Mouse (Mus musculus): ENCODE results near the gene Trabd2b.

DNA sequence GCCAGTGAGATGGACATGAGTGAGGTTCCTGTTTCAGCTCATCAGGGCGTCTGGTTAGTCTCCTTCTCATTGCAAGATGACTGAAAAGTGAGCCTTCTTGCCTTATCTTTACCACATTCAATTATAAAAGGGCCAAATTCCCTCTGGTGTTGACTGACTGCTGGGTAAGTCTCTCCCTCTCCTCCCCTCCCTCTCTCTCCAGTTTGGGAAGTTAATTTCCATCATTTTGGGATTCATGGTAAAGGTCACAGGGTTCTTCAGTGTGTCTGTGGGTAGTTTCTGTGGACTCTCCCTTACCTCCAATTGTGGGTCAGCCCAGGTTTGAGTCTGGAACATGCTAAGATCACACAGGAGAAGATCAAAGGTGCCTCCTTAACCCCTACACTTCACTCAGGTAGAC is 28.2 kb downstream of the Trabd2b start:
- no peak for TF ChIP-seq CTCF (IDR thresholded peaks at IDR 0.05; ENCODE audit: low read depth, low read length)
- no peak for TF ChIP-seq POLR2A (IDR thresholded peaks at IDR 0.05; ENCODE audit: insufficient read depth, low read length)
- no peak for TF ChIP-seq EP300 (IDR thresholded peaks at IDR 0.05; ENCODE audit: insufficient read depth, low read depth, low read length)

All from ES-Bruce4 (cell line).